Mouse (Mus musculus): Measurements from ENCODE around the gene Fbxl3. TPM values are rescaled to one million over a fixed set of nuclear protein-coding genes. Genes with fewer than 3 reads are reported as not detected.

Fbxl3 gene
- polyA plus RNA-seq, 1 experiment from 2014 or later = 18.5 TPM

DNA sequence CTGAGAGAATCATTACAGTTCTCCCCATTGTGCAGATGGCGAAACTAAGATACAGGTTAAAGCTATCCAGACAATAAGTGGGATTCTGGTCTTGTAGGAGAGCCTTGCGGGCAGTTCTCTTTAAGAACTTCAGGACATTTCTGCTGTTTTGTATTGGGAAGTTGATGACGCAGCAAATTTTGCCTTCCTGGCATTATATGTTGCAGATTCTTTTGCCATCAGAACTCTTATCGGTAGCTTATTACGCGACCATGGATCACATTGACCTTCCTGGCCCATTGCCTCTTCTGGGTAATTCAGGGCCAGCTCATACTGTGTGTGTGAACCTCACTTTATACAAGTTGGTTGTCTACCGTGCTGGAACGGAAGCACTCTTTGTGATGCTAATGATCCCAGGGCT, 25.5 kb downstream of the Fbxl3 start:
- Histone ChIP-seq H3K9ac (ENCODE audit: low read depth, low read length) (no peak overlapping the region), H3K27me3 (replicated peaks; ENCODE audit: control insufficient read depth, insufficient read depth, low read length) (no peaks in the 10 kb centered on the region), H3K4me3 (ENCODE audit: low read length) (no peak overlapping the region), H3K4me1 (ENCODE audit: control insufficient read depth, insufficient read depth, low read depth, low read length) (peaks cover 10% of the 10 kb centered on the region), H3K4me2 (ENCODE audit: low read length) (no peak overlapping the region), H3K36me3 (ENCODE audit: control insufficient read depth, insufficient read depth, low read length) (peaks cover 4% of the 10 kb centered on the region; the same call in 1 of the 2 replicates), H3K9me3 (ENCODE audit: control insufficient read depth, low read length) (no peaks in the 10 kb centered on the region), H3K27ac (ENCODE audit: low read depth, low read length) (no peak overlapping the region)
- ATAC-seq = no peak
- 77% methylated on average over 8 of the region's 8 CpGs for WGBS

DNA sequence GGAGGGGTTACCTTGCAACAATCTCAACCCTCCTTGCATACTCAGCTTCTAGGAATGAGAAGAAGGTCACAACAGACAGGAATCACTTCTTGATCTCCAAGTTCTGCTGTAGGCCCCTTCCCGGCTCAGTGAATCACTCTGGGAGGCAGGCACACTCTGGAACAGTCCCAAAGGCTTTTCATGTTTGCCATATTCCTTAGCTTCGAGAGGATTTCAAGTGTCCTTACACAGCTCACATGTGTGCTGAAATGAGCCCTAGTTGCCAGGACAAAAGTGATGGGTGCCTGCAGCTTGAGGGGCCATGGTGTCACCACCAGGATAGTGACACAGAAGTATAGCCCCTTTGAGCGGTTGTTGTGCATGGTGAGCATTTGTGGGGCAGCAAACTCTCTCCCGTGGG, 26.6 kb downstream of the Fbxl3 start:
- Histone ChIP-seq H3K27me3 (replicated peaks; ENCODE audit: control insufficient read depth, insufficient read depth, low read length) (no peaks in the 10 kb centered on the region), H3K9me3 (ENCODE audit: control insufficient read depth, low read length) (no peaks in the 10 kb centered on the region), H3K4me1 (ENCODE audit: control insufficient read depth, insufficient read depth, low read depth, low read length) (peaks cover 10% of the 10 kb centered on the region), H3K4me3 (ENCODE audit: low read length) (no peak overlapping the region), H3K9ac (ENCODE audit: low read depth, low read length) (no peak overlapping the region), H3K27ac (ENCODE audit: low read depth, low read length) (no peak overlapping the region), H3K36me3 (ENCODE audit: control insufficient read depth, insufficient read depth, low read length) (peaks cover 4% of the 10 kb centered on the region; the same call in 1 of the 2 replicates), H3K4me2 (ENCODE audit: low read length) (no peak overlapping the region)
- WGBS = 97% methylated on average over 4 of the region's 4 CpGs
- ATAC-seq = no peak

GRCm38 (mm10) chr14:103071471-103071870, 27.9 kb downstream of the Fbxl3 start:
- Histone ChIP-seq H3K36me3 (ENCODE audit: control insufficient read depth, insufficient read depth, low read length) (peaks cover 4% of the 10 kb centered on the region; the same call in 1 of the 2 replicates), H3K27ac (ENCODE audit: low read depth, low read length) (no peak overlapping the region), H3K4me1 (ENCODE audit: control insufficient read depth, insufficient read depth, low read depth, low read length) (peaks cover 10% of the 10 kb centered on the region), H3K4me2 (ENCODE audit: low read length) (no peak overlapping the region), H3K4me3 (ENCODE audit: low read length) (no peak overlapping the region), H3K27me3 (replicated peaks; ENCODE audit: control insufficient read depth, insufficient read depth, low read length) (no peaks in the 10 kb centered on the region), H3K9ac (ENCODE audit: low read depth, low read length) (no peak overlapping the region), H3K9me3 (ENCODE audit: control insufficient read depth, low read length) (no peaks in the 10 kb centered on the region)
- ATAC-seq = no peak
- 94% methylated on average over 12 of the region's 12 CpGs for WGBS

GRCm38 (mm10) chr14:103070790-103071189, 28.6 kb downstream of the Fbxl3 start:
- 5% methylated on average over 10 of the region's 10 CpGs for WGBS
- Histone ChIP-seq H3K4me2 (ENCODE audit: low read length) (peak overlapping the region; percentile 96), H3K4me1 (ENCODE audit: control insufficient read depth, insufficient read depth, low read depth, low read length) (peaks cover 10% of the 10 kb centered on the region), H3K9me3 (ENCODE audit: control insufficient read depth, low read length) (no peaks in the 10 kb centered on the region), H3K36me3 (ENCODE audit: control insufficient read depth, insufficient read depth, low read length) (peaks cover 2% of the 10 kb centered on the region; the same call in 1 of the 2 replicates), H3K27me3 (replicated peaks; ENCODE audit: control insufficient read depth, insufficient read depth, low read length) (no peaks in the 10 kb centered on the region), H3K9ac (ENCODE audit: low read depth, low read length) (peak overlapping the region; percentile 89), H3K4me3 (ENCODE audit: low read length) (peak overlapping the region; percentile 70), H3K27ac (ENCODE audit: low read depth, low read length) (peak overlapping the region; percentile 12; the same call in 1 of the 2 replicates)
- no peak for ATAC-seq

DNA sequence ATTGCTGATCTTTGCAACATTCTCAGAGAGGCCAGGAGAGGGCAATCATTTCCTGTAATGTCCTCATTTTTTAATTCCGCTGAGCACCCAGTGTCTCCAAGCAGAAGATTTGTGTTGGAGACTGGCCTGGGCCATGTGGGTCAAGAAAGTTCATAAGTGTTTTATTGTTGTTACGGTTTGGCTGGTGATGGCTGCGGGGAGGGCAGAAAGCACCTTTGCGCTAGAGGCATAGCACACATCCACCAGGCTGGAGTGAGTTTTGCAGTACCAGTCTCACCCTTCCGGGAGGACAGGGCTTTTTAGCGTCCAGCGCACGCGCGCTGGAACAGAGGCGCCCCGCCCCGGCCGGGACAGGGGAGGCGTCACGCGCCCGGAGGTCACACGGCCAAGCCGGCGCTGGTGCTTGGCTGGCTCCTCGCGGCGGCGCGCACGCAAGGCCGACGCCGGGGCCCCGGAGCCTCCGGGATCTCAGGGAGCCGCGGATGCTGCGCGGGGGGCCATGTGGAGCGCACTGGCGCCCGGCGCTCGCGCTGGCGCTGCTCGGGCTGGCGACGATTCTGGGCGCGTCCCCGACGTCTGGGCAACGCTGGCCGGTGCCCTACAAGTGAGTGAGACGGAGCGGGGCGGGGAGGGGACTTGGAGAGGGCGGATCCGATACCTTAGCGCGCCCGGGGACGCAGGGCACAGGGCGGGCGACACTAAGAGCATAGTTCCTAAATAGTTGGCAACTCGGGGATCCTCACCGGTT, 29.3 kb downstream of the Fbxl3 start, which contains the start of gene Cln5:
Cln5 (plus strand) TSS at position 353 of the 748 bp plus-strand sequence.
- peak within 1 kb of the TSS; percentile 96 for H3K4me2 ChIP-seq (ENCODE audit: low read length)
- peak within 1 kb of the TSS; percentile 70 for H3K4me3 ChIP-seq (ENCODE audit: low read length)
- peaks cover 2% of the 10 kb centered on the region; the same call in 1 of the 2 replicates for H3K36me3 ChIP-seq (ENCODE audit: control insufficient read depth, insufficient read depth, low read length)
- ATAC-seq = peak; percentile 98
- H3K9ac ChIP-seq (ENCODE audit: low read depth, low read length) = peak within 1 kb of the TSS; percentile 89
- WGBS = 1% methylated on average over 65 of the region's 65 CpGs
- H3K27ac ChIP-seq (ENCODE audit: low read depth, low read length) = peak within 1 kb of the TSS; percentile 66
- H3K27me3 ChIP-seq (replicated peaks; ENCODE audit: control insufficient read depth, insufficient read depth, low read length) = no peaks in the 10 kb centered on the region
- H3K4me1 ChIP-seq (ENCODE audit: control insufficient read depth, insufficient read depth, low read depth, low read length) = peaks cover 10% of the 10 kb centered on the region
- H3K9me3 ChIP-seq (ENCODE audit: control insufficient read depth, low read length) = no peaks in the 10 kb centered on the region

DNA sequence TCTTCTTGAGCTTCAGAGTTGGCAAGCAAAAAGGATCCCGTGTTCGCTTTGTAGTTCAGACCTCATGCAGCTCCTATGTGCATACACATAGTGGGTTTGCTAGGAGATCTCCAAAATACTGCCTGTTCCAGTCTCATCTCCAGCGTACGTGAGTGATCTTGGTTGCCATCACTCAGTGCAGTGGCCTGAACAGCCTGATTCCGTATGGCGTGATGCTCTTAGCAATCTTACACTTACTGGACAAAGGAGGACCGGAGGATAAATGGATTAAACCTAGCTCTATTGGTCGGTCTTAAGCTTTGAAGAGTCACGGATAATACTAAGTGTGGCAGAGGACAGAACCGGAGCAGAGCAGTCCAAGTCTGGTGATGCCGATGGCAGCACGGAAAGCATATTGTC, 29.9 kb downstream of the Fbxl3 start:
- Histone ChIP-seq H3K9ac (ENCODE audit: low read depth, low read length) (peak overlapping the region; percentile 89), H3K4me2 (ENCODE audit: low read length) (peak overlapping the region; percentile 96), H3K4me1 (ENCODE audit: control insufficient read depth, insufficient read depth, low read depth, low read length) (peaks cover 10% of the 10 kb centered on the region), H3K4me3 (ENCODE audit: low read length) (peak overlapping the region; percentile 70), H3K9me3 (ENCODE audit: control insufficient read depth, low read length) (no peaks in the 10 kb centered on the region), H3K27ac (ENCODE audit: low read depth, low read length) (peak overlapping the region; percentile 66), H3K36me3 (ENCODE audit: control insufficient read depth, insufficient read depth, low read length) (peaks cover 2% of the 10 kb centered on the region; the same call in 1 of the 2 replicates), H3K27me3 (replicated peaks; ENCODE audit: control insufficient read depth, insufficient read depth, low read length) (no peaks in the 10 kb centered on the region)
- WGBS = 10% methylated on average over 12 of the region's 12 CpGs
- ATAC-seq = no peak

- H3K4me2 ChIP-seq (ENCODE audit: low read length) = no peak overlapping the region
- H3K36me3 ChIP-seq (ENCODE audit: control insufficient read depth, insufficient read depth, low read length) = no peaks in the 10 kb centered on the region
- no peak for ATAC-seq
- WGBS = 12% methylated on average over 10 of the region's 10 CpGs
- no peak overlapping the region for H3K4me3 ChIP-seq (ENCODE audit: low read length)
- H3K4me1 ChIP-seq (ENCODE audit: control insufficient read depth, insufficient read depth, low read depth, low read length) = peaks cover 5% of the 10 kb centered on the region
- no peak overlapping the region for H3K27ac ChIP-seq (ENCODE audit: low read depth, low read length)
- no peaks in the 10 kb centered on the region for H3K9me3 ChIP-seq (ENCODE audit: control insufficient read depth, low read length)
- H3K9ac ChIP-seq (ENCODE audit: low read depth, low read length) = 0 out of 2 replicates have a peak overlapping the region, but pooled peaks have one; percentile 8
- H3K27me3 ChIP-seq (replicated peaks; ENCODE audit: control insufficient read depth, insufficient read depth, low read length) = no peaks in the 10 kb centered on the region
Observed at GRCm38 (mm10) chr14:103065294-103066167, 33.8 kb downstream of the Fbxl3 start.

DNA sequence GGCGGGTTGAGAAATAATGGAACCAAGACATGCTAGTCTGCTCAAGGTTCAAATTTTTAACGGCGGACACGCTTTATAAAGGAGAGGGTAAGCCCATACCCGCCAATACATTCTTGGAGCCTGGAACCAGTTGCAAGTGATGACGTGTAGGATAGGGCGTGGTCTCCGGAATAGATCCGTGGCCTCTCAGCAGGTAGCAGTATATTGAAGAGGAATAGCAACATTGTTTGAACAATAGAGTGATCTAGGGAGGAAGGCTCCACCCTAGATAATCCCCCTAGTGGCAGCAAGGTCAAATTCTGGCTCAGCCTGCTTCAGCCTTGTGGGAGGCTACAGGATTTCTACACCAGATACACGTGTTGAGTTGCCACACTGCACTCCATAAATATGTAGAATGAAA, 39.9 kb downstream of the Fbxl3 start:
- no peak for ATAC-seq
- Histone ChIP-seq H3K27me3 (replicated peaks; ENCODE audit: control insufficient read depth, insufficient read depth, low read length) (no peaks in the 10 kb centered on the region), H3K4me3 (ENCODE audit: low read length) (no peak overlapping the region), H3K27ac (ENCODE audit: low read depth, low read length) (no peak overlapping the region), H3K9me3 (ENCODE audit: control insufficient read depth, low read length) (no peaks in the 10 kb centered on the region), H3K4me2 (ENCODE audit: low read length) (no peak overlapping the region), H3K36me3 (ENCODE audit: control insufficient read depth, insufficient read depth, low read length) (no peaks in the 10 kb centered on the region), H3K4me1 (ENCODE audit: control insufficient read depth, insufficient read depth, low read depth, low read length) (no peaks in the 10 kb centered on the region), H3K9ac (ENCODE audit: low read depth, low read length) (no peak overlapping the region)
- 91% methylated on average over 10 of the region's 10 CpGs for WGBS

- Histone ChIP-seq H3K4me2 (ENCODE audit: low read length) (no peak overlapping the region), H3K27ac (ENCODE audit: low read depth, low read length) (no peak overlapping the region), H3K9ac (ENCODE audit: low read depth, low read length) (no peak overlapping the region), H3K9me3 (ENCODE audit: control insufficient read depth, low read length) (no peaks in the 10 kb centered on the region), H3K4me3 (ENCODE audit: low read length) (no peak overlapping the region), H3K4me1 (ENCODE audit: control insufficient read depth, insufficient read depth, low read depth, low read length) (no peaks in the 10 kb centered on the region), H3K27me3 (replicated peaks; ENCODE audit: control insufficient read depth, insufficient read depth, low read length) (no peaks in the 10 kb centered on the region), H3K36me3 (ENCODE audit: control insufficient read depth, insufficient read depth, low read length) (no peaks in the 10 kb centered on the region)
- ATAC-seq = no peak
- WGBS = 75% methylated on average over 1 of the region's 1 CpGs
Observed at GRCm38 (mm10) chr14:103058998-103059397, 40.4 kb downstream of the Fbxl3 start.

Measured in hindbrain, embryonic 16.5 days (tissue).